Mouse (Mus musculus): ENCODE results near the gene Usp12. TPM values are rescaled to one million over a fixed set of nuclear protein-coding genes. Genes with fewer than 3 reads are reported as not detected.
A peak's percentile ranks its signal among the peaks of the same experiment; 100 is the strongest.

Usp12 gene
- total and polyA plus RNA-seq, 3 experiments = 9.1 to 27.7 (median 24.1) TPM

DNA sequence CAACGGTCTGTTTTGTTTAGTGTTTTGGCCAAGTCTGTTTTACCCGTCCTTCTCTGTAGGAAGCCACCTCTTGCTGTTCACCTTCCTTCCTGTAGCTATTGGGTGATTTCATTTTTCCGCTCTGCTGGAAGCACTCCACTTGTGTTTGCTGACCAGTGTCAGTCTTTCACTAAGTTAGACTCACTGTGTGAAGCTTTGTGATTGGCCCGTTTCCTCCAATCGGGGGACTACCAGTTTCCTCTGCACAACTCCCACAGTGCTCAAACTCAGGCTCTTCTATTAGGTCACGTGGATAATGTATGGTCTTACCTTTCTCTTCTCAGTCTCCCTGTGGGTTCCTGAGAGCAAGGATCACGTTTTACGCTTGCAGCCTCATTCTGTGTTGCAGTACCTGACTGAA is 34.7 kb upstream of the Usp12 start:
- no peak for TF ChIP-seq TAL1 (conservative IDR thresholded peaks at IDR 0.05; ENCODE audit: low read depth, low read length)
- TF ChIP-seq CTCF (IDR thresholded peaks at IDR 0.05; ENCODE audit: low read depth, low read length) = no peak
- TF ChIP-seq GATA1 (IDR thresholded peaks at IDR 0.05; ENCODE audit: borderline replicate concordance, low read length) = no peak
- TF ChIP-seq POLR2AphosphoS5 (IDR thresholded peaks at IDR 0.05; ENCODE audit: insufficient replicate concordance, low read depth, low read length) = no peak
- TF ChIP-seq GATA2 (IDR thresholded peaks at IDR 0.05; ENCODE audit: borderline replicate concordance, low read depth, low read length) = no peak
- Histone ChIP-seq H3K36me3 (replicated peaks) (peaks cover 8% of the 10 kb centered on the region), H3K27me3 (ENCODE audit: insufficient read depth, low read length) (no peaks in the 10 kb centered on the region), H3K9me3 (replicated peaks) (no peaks in the 10 kb centered on the region), H3K4me1 (ENCODE audit: insufficient read depth, low read depth, low read length) (peaks cover 44% of the 10 kb centered on the region), H3K4me3 (ENCODE audit: low read depth, low read length) (peak overlapping the region; percentile 64)
- peak; percentile 65 for ATAC-seq (ENCODE audit: extremely low read depth, insufficient number of reproducible peaks, low FRiP score, poor library complexity, severe bottlenecking)
- DNase-seq (ENCODE audit: low spot score) = peak; percentile 67

DNA sequence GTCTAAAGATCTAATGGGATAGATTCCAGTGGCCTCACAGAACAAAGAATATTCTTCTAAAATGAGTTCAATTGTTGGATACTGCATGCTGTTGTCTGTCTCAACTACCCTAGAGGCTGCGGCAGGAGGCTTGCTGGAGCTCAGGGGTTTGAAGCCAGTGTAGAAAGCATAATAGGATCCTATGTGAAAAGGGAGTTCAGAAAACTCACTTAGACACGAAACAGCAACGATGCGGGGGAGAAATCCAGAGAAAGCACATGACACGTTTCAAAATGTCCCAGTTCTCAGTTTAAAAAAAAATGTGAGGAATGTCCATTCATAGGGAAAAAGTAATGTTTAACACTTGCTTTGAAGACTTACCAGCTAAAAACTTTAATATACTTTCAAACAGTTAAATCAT is 28.2 kb upstream of the Usp12 start:
- H3K4me3 ChIP-seq (ENCODE audit: low read depth, low read length) = no peak overlapping the region
- ATAC-seq (ENCODE audit: extremely low read depth, insufficient number of reproducible peaks, low FRiP score, poor library complexity, severe bottlenecking) = no peak
- no peaks in the 10 kb centered on the region for H3K36me3 ChIP-seq (replicated peaks)
- no peaks in the 10 kb centered on the region for H3K27me3 ChIP-seq (ENCODE audit: insufficient read depth, low read length)
- H3K4me1 ChIP-seq (ENCODE audit: insufficient read depth, low read depth, low read length) = peaks cover 35% of the 10 kb centered on the region
- DNase-seq (ENCODE audit: low spot score) = no peak
- TF ChIP-seq POLR2AphosphoS5 (IDR thresholded peaks at IDR 0.05; ENCODE audit: insufficient replicate concordance, low read depth, low read length) (no peak), TAL1 (conservative IDR thresholded peaks at IDR 0.05; ENCODE audit: low read depth, low read length) (no peak), GATA1 (IDR thresholded peaks at IDR 0.05; ENCODE audit: borderline replicate concordance, low read length) (no peak), CTCF (IDR thresholded peaks at IDR 0.05; ENCODE audit: low read depth, low read length) (no peak), GATA2 (IDR thresholded peaks at IDR 0.05; ENCODE audit: borderline replicate concordance, low read depth, low read length) (no peak)
- H3K9me3 ChIP-seq (replicated peaks) = no peaks in the 10 kb centered on the region

DNA sequence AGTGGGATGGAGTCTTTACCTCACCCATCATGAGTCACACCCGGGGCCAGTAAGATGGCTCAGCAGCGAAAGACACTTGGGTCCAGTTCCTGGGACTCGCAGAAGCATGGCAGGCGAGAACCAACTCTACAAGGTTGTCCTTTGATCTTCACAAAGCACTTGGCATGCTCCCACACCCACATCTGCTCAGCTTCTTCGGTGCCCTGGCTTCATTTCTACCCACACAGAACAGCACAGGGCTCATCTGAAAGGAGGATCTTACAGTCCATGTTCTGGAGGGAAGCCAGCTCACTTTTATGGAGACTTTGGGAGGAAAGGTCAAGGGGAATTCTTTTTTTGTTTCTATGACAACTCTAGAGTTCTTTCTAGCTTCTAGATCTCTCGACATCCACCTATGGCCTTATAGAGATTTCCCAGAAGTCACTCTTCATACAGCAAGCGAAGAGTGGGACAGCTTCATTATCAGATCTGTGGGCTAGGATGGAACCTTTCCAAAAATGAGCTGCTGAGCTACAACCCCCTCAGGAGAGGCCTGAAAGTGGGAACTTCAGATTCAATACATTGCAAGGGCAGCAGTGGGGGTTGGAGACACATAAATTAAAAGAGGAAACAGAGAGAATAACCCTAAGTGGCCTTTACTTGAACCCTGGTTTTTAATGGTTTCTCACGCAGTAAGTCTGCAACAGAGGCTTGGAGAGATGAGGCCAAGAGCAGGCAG is 24.3 kb upstream of the Usp12 start:
- no peaks in the 10 kb centered on the region for H3K27me3 ChIP-seq (ENCODE audit: insufficient read depth, low read length)
- DNase-seq (ENCODE audit: low spot score) (no peak), ATAC-seq (ENCODE audit: extremely low read depth, insufficient number of reproducible peaks, low FRiP score, poor library complexity, severe bottlenecking) (no peak)
- H3K4me3 ChIP-seq (ENCODE audit: low read depth, low read length) = no peak overlapping the region
- TF ChIP-seq GATA1 (IDR thresholded peaks at IDR 0.05; ENCODE audit: borderline replicate concordance, low read length) (no peak), POLR2AphosphoS5 (IDR thresholded peaks at IDR 0.05; ENCODE audit: insufficient replicate concordance, low read depth, low read length) (no peak), CTCF (IDR thresholded peaks at IDR 0.05; ENCODE audit: low read depth, low read length) (no peak), TAL1 (conservative IDR thresholded peaks at IDR 0.05; ENCODE audit: low read depth, low read length) (no peak), GATA2 (IDR thresholded peaks at IDR 0.05; ENCODE audit: borderline replicate concordance, low read depth, low read length) (no peak)
- peaks cover 22% of the 10 kb centered on the region for H3K4me1 ChIP-seq (ENCODE audit: insufficient read depth, low read depth, low read length)
- H3K9me3 ChIP-seq (replicated peaks) = no peaks in the 10 kb centered on the region; the same call in 1 of the 2 replicates
- H3K36me3 ChIP-seq (replicated peaks) = no peaks in the 10 kb centered on the region

- Histone ChIP-seq H3K27me3 (ENCODE audit: insufficient read depth, low read length) (no peaks in the 10 kb centered on the region), H3K9me3 (replicated peaks) (no peaks in the 10 kb centered on the region; the same call in 1 of the 2 replicates), H3K36me3 (replicated peaks) (no peaks in the 10 kb centered on the region), H3K4me1 (ENCODE audit: insufficient read depth, low read depth, low read length) (peaks cover 16% of the 10 kb centered on the region), H3K4me3 (ENCODE audit: low read depth, low read length) (no peak overlapping the region)
- DNase-seq (ENCODE audit: low spot score) (no peak), ATAC-seq (ENCODE audit: extremely low read depth, insufficient number of reproducible peaks, low FRiP score, poor library complexity, severe bottlenecking) (no peak)
- TF ChIP-seq GATA1 (IDR thresholded peaks at IDR 0.05; ENCODE audit: borderline replicate concordance, low read length) = no peak
- TF ChIP-seq TAL1 (conservative IDR thresholded peaks at IDR 0.05; ENCODE audit: low read depth, low read length) = no peak
- no peak for TF ChIP-seq POLR2AphosphoS5 (IDR thresholded peaks at IDR 0.05; ENCODE audit: insufficient replicate concordance, low read depth, low read length)
- TF ChIP-seq CTCF (IDR thresholded peaks at IDR 0.05; ENCODE audit: low read depth, low read length) = no peak
- TF ChIP-seq GATA2 (IDR thresholded peaks at IDR 0.05; ENCODE audit: borderline replicate concordance, low read depth, low read length) = no peak
Observed at GRCm38 (mm10) chr5:146817583-146817982, 22.8 kb upstream of the Usp12 start.

DNA sequence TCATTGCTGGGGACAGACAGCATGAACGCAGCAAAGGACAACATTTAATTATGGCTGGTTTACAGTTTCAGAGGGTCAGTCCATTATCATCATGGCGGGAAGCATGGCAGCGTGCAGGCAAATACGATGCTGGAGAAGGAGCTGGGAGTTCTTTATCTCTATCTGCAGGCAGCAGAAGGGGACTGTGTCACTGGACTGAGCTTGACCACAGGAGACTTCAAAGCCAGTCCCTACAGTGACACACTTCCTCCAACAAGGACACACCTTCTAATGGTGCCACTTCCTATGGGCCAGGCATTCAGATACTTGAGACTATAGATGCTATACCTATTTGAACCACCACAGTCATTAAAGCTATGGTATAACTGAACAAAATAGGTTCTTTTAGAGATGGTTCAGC is 20.6 kb upstream of the Usp12 start:
- no peak for DNase-seq (ENCODE audit: low spot score)
- Histone ChIP-seq H3K27me3 (ENCODE audit: insufficient read depth, low read length) (no peaks in the 10 kb centered on the region), H3K9me3 (replicated peaks) (peaks cover 2% of the 10 kb centered on the region; the same call in 1 of the 2 replicates), H3K36me3 (replicated peaks) (no peaks in the 10 kb centered on the region), H3K4me3 (ENCODE audit: low read depth, low read length) (no peak overlapping the region), H3K4me1 (ENCODE audit: insufficient read depth, low read depth, low read length) (peaks cover 14% of the 10 kb centered on the region)
- TF ChIP-seq TAL1 (conservative IDR thresholded peaks at IDR 0.05; ENCODE audit: low read depth, low read length) (no peak), GATA2 (IDR thresholded peaks at IDR 0.05; ENCODE audit: borderline replicate concordance, low read depth, low read length) (no peak), GATA1 (IDR thresholded peaks at IDR 0.05; ENCODE audit: borderline replicate concordance, low read length) (no peak), POLR2AphosphoS5 (IDR thresholded peaks at IDR 0.05; ENCODE audit: insufficient replicate concordance, low read depth, low read length) (no peak), CTCF (IDR thresholded peaks at IDR 0.05; ENCODE audit: low read depth, low read length) (no peak)
- no peak for ATAC-seq (ENCODE audit: extremely low read depth, insufficient number of reproducible peaks, low FRiP score, poor library complexity, severe bottlenecking)

GRCm38 (mm10) chr5:146813421-146813820 is 18.6 kb upstream of the Usp12 start:
- ATAC-seq (ENCODE audit: extremely low read depth, insufficient number of reproducible peaks, low FRiP score, poor library complexity, severe bottlenecking) = no peak
- H3K27me3 ChIP-seq (ENCODE audit: insufficient read depth, low read length) = peaks cover 7% of the 10 kb centered on the region
- peaks cover 13% of the 10 kb centered on the region; the same call in 1 of the 2 replicates for H3K4me1 ChIP-seq (ENCODE audit: insufficient read depth, low read depth, low read length)

More at GRCm38 (mm10) chr5:146813421-146813820, 18.6 kb upstream of the Usp12 start:
- no peaks in the 10 kb centered on the region for H3K36me3 ChIP-seq (replicated peaks)
- peaks cover 2% of the 10 kb centered on the region; the same call in 1 of the 2 replicates for H3K9me3 ChIP-seq (replicated peaks)
- DNase-seq (ENCODE audit: low spot score) = no peak
- no peak overlapping the region for H3K4me3 ChIP-seq (ENCODE audit: low read depth, low read length)
- TF ChIP-seq GATA1 (IDR thresholded peaks at IDR 0.05; ENCODE audit: borderline replicate concordance, low read length) (no peak), POLR2AphosphoS5 (IDR thresholded peaks at IDR 0.05; ENCODE audit: insufficient replicate concordance, low read depth, low read length) (no peak), CTCF (IDR thresholded peaks at IDR 0.05; ENCODE audit: low read depth, low read length) (no peak), GATA2 (IDR thresholded peaks at IDR 0.05; ENCODE audit: borderline replicate concordance, low read depth, low read length) (no peak), TAL1 (conservative IDR thresholded peaks at IDR 0.05; ENCODE audit: low read depth, low read length) (no peak)

All from G1E (cell line).